Mouse (Mus musculus): ENCODE data around the gene Fibcd1.

- TF ChIP-seq CTCF (IDR thresholded peaks at IDR 0.05; ENCODE audit: insufficient read depth, low read length) (no peak), POLR2A (IDR thresholded peaks at IDR 0.05; ENCODE audit: borderline replicate concordance, extremely low read depth, low read depth, low read length) (no peak)
These were observed 30.6 kb upstream of the Fibcd1 start for GRCm38 (mm10) chr2:31876446-31876845.

All from lung, adult 2 months (tissue).